Mouse (Mus musculus): ENCODE measurements around the gene Rmnd5b.

DNA sequence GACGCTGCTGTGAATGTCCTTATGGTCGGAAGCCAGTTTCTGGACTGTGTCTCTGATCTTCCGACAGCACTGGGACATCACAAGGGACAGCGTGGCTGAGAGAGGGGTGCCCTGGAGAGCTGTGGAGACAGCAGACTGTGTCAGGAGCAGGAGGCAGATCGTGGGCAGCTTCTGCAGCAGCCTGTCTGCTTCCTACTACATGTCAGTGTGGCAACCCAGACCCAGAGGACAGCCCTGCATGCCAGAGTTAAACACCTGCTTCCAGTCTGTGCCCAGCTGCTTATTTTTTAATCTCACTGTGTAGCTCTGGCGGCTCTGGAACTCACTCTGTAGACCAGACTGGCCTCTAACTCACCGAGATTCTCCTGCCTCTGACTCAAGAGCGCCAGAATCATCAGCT, 7.8 kb downstream of the Rmnd5b start:
- no peak for TF ChIP-seq CTCF (conservative IDR thresholded peaks at IDR 0.05; ENCODE audit: insufficient read depth, insufficient read length, low read depth, low read length)
- TF ChIP-seq POLR2A (IDR thresholded peaks at IDR 0.05; ENCODE audit: low read depth, low read length) = no peak

Data from kidney, adult 2 months (tissue).